Mouse (Mus musculus) neural tube, embryonic 13.5 days (tissue): ENCODE data around the gene Psg17. TPM values are rescaled to one million over a fixed set of nuclear protein-coding genes. Genes with fewer than 3 reads are reported as not detected.
"Not testable (repeated sequence)": the region's sequence is repeated elsewhere in the genome, so short reads cannot be mapped to it uniquely, and the experiment has no call there.

Source experiments
- ATAC-seq: fragments of 200-750 bp; cut with Nextera tagmentation; 2 replicates; pipeline ENCODE4 v1.8.0; 2017; ENCODE audit warnings: low read depth, mild to moderate bottlenecking, moderate TSS enrichment, moderate library complexity
- H3K27ac ChIP-seq: fragments of 300-500 bp; sonication (generic); replicated peaks from 2 replicates; pipeline ENCODE4 v1.5.1; 2015; ENCODE audit warnings: moderate library complexity, mild to moderate bottlenecking, inconsistent platforms
- H3K27me3 ChIP-seq: fragments of 300-500 bp; sonication (generic); 2 replicates; pipeline ENCODE4 v1.6.1; 2015; ENCODE audit warnings: mild to moderate bottlenecking, inconsistent platforms
- H3K36me3 ChIP-seq: fragments of 300-500 bp; sonication (generic); 2 replicates; pipeline ENCODE4 v1.6.1; 2015; ENCODE audit warnings: mild to moderate bottlenecking, inconsistent platforms
- H3K4me1 ChIP-seq: fragments of 300-500 bp; sonication (generic); replicated peaks from 2 replicates; pipeline ENCODE4 v1.6.1; 2015; ENCODE audit warnings: inconsistent platforms
- H3K4me2 ChIP-seq: fragments of 300-500 bp; sonication (generic); 2 replicates; pipeline ENCODE4 v1.6.1; 2015; ENCODE audit warnings: inconsistent platforms, mild to moderate bottlenecking, moderate library complexity
- H3K4me3 ChIP-seq: fragments of 300-500 bp; sonication (generic); 2 replicates; pipeline ENCODE4 v1.5.1; 2015; ENCODE audit warnings: mild to moderate bottlenecking, inconsistent platforms
- H3K9ac ChIP-seq: fragments of 300-500 bp; sonication (generic); 2 replicates; pipeline ENCODE4 v1.6.1; 2015; ENCODE audit warnings: moderate library complexity, mild to moderate bottlenecking, inconsistent platforms
- H3K9me3 ChIP-seq: fragments of 300-500 bp; sonication (generic); 2 replicates; pipeline ENCODE4 v1.6.1; 2016; ENCODE audit warnings: inconsistent platforms
- WGBS: fragments of 180-500 bp; shearing (Covaris S2); methylation state at CpG from one replicate; pipeline ENCODE4 v1.1.7; 2015; 5-methylcytosine and 5-hydroxymethylcytosine counted together
- polyA plus RNA-seq: library from polyadenylated mRNA; unstranded; fragments of >200 nt; fragmentation: Nextera tagmentation; extraction: Ambion mirVana; gene quantifications from 2 replicates; pipeline ENCODE4 v1.2.1, GENCODE M21; 2015

Gene Psg17
- polyA plus RNA-seq = not detected in 2 replicates

- no peak for ATAC-seq
- Histone ChIP-seq H3K9me3 (no peaks in the 10 kb centered on the region), H3K27me3 (no peaks in the 10 kb centered on the region), H3K27ac (no peak within 1 kb of the TSS), H3K4me1 (no peaks in the 10 kb centered on the region), H3K4me2 (no peak within 1 kb of the TSS), H3K36me3 (no peaks in the 10 kb centered on the region), H3K4me3 (no peak within 1 kb of the TSS), H3K9ac (no peak within 1 kb of the TSS)
- 81% methylated on average over 3 of the region's 3 CpGs for WGBS
Observed at GRCm38 (mm10) chr7:18821507-18821906, at the start of gene Psg17. Gene Psg17, minus strand, starts transcription at chr7:18821607.

DNA sequence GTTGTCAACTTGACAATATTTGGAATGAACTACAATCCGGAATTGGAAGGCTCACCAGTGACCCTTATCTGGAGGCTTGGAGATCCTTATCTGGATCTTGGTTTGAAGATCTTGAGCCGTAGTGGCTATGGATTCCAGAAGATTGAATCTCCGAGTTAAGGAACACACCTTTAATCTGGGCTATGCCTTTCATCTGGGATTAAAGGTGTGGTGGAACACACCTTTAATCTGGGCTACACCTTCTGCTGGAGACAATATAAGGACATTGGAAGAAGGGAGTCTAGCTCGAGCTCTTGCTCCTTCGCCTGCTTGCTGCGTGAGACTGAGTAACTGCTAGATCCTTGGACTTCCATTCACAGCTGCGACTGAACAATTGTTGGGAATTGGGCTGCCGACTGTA, 49.6 kb upstream of the Psg17 start, which contains the start of gene Pglyrp1:
Pglyrp1 (plus strand) TSS at position 301 of the 400 bp plus-strand sequence.
- H3K27ac ChIP-seq, H3K4me3 ChIP-seq, H3K9ac ChIP-seq, H3K27me3 ChIP-seq, H3K4me2 ChIP-seq, H3K36me3 ChIP-seq, ATAC-seq, H3K4me1 ChIP-seq, H3K9me3 ChIP-seq: not testable (repeated sequence)
- 73% methylated on average over 1 of the region's 8 CpGs for WGBS

DNA sequence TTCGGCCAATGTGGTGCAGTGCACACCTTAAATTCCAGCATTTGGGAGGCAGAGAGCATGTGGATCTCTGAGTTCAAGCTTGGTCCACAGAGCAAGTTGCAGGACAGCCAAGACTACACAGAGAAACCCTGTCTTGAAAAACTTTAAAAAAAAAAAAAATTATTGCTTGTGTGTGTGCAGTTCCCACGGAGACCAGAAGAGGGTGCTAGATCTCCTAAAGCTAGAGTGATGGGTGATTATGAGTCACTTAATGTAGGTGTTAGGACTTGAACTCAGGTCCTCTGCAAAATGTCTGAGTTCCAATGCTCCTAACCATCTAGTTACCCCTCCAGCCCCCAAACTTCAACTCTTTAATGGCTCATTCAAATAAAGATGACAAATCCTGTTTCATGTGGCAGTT, 47.1 kb upstream of the Psg17 start:
- Histone ChIP-seq H3K4me1 (peaks cover 7% of the 10 kb centered on the region; the same call in 1 of the 2 replicates), H3K4me3 (no peak overlapping the region), H3K36me3 (no peaks in the 10 kb centered on the region), H3K27me3 (no peaks in the 10 kb centered on the region), H3K9me3 (peaks cover 6% of the 10 kb centered on the region; the same call in 1 of the 2 replicates), H3K27ac (no peak overlapping the region), H3K9ac (no peak overlapping the region), H3K4me2 (no peak overlapping the region)
- WGBS = 92% methylated on average over 2 of the region's 2 CpGs
- ATAC-seq = no peak

DNA sequence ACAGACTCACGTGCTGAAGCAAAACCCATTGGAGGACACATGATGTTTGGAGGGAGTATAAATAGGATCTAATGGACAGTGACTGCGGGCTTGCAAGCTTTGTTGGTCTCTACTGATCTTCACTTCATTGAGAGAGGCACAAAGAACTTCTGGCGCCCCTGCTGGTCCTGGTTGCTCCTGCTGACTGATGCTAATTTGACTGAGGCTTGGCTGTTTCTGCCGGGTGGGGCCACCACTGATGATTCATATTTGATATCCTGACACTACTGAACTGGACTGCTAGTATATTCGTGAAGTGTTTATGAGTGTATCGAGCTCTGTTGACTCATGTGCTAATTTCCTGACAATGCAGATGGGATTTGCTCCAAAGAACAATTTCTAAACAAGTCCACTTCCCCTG, 41.4 kb upstream of the Psg17 start:
- H3K4me1 ChIP-seq = no peaks in the 10 kb centered on the region
- H3K27ac ChIP-seq = no peak overlapping the region
- no peak overlapping the region for H3K9ac ChIP-seq
- H3K27me3 ChIP-seq = no peaks in the 10 kb centered on the region
- H3K9me3 ChIP-seq = no peaks in the 10 kb centered on the region
- 90% methylated on average over 6 of the region's 6 CpGs for WGBS
- no peak for ATAC-seq
- no peak overlapping the region for H3K4me3 ChIP-seq
- no peak overlapping the region for H3K4me2 ChIP-seq
- no peaks in the 10 kb centered on the region for H3K36me3 ChIP-seq

DNA sequence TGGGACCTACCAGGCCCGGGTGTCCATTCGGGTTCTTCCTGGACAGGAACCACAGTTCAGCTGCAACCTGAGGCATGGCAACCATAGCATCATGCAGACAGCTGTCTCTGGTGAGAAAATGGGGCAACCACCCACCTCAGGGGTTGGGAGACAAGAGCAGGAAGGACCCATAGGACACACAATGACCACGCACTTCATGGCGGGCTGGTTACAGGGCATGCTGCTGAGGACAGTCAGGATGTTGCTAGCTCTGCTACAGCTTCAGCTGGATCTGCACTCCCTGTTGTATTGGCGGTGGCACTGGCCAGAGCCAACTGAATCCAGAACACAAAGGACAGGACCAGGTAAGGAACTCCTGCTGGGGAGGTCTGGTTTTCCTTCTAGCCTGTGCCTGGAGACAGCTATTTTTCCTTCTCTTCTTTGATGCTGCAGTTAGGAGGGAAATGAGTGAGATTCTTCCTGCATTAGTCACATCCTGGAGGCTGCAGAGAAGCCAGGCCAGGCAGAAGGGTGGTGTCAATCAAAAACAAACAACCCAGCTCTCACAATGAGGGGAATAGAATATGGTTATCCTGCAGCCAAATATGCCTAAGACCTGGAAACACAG, 37.0 kb upstream of the Psg17 start:
- Histone ChIP-seq H3K27me3 (no peaks in the 10 kb centered on the region), H3K9me3 (no peaks in the 10 kb centered on the region), H3K4me1 (no peaks in the 10 kb centered on the region), H3K27ac (0 out of 2 replicates have a peak overlapping the region, but pooled peaks have one; percentile 15), H3K36me3 (no peaks in the 10 kb centered on the region), H3K4me3 (no peak overlapping the region), H3K9ac (no peak overlapping the region), H3K4me2 (no peak overlapping the region)
- WGBS = 88% methylated on average over 5 of the region's 5 CpGs
- no peak for ATAC-seq

DNA sequence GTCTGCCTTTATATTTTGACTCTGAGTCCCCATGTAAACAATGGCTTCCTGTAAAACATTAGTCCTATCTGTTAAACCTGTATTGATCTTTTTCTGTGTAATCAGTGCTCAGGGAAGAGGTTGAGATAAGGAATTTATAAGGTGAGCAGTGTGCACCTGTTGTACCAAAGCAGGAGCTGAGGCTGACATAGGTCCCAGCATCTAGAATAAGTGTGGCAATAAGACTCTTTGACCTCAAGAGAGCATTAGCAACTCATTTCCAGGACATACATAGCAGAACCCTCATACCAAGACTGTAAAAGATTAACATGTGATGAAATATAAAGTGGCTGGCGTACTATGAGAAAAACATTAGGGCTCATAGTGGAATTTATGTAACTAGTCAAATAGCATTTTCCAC, 27.0 kb upstream of the Psg17 start:
- no peaks in the 10 kb centered on the region for H3K27me3 ChIP-seq
- no peak for ATAC-seq

DNA sequence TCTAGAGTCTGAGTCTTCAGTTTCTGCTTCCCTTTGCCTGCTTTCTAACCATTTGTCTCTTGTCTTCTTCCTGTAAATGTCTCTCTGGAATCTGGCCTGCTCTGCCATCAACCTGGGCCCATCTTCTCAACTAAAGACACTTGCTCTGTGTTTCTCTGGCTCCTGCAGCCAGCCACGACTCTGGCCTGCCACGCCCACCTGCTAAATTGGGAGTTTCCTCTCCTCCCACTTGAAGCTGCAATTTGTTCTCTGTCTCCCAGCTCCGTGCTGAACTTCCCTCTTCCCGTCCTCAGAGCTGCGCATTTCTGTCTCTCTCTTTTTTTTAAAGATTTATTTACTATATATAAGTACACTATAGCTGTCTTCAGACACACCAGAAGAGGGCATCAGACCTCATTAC, 23.4 kb upstream of the Psg17 start:
- ATAC-seq = no peak
- no peaks in the 10 kb centered on the region for H3K9me3 ChIP-seq
- WGBS = 34% methylated on average over 5 of the region's 5 CpGs

More for the DNA sequence above, 27.0 kb upstream of the Psg17 start:
- H3K36me3 ChIP-seq = no peaks in the 10 kb centered on the region
- H3K9me3 ChIP-seq = no peaks in the 10 kb centered on the region
- no peak overlapping the region for H3K27ac ChIP-seq
- H3K4me2 ChIP-seq = no peak overlapping the region
- no peaks in the 10 kb centered on the region for H3K4me1 ChIP-seq
- WGBS = 89% methylated on average over 1 of the region's 1 CpGs
- no peak overlapping the region for H3K9ac ChIP-seq
- no peak overlapping the region for H3K4me3 ChIP-seq

DNA sequence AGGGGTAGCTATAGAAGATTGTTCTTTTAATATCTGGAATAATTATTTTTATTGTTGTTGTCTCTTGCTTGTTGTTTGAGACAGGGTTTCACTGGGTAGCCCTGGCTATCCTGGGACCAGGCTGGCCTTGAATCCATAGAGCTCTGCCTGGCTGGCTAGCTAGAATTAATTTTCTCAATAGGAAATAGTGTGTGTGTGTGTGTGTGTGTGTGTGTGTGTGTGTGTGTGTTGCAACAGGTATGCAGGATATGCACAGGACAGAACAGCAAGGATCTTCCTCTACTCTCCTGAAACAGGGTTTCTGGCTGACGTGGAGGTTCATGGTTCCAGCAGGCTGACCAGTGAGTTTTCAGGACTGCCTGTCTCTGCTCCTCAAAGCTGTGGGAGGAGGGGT, 19.8 kb upstream of the Psg17 start:
- Histone ChIP-seq H3K27ac (0 out of 2 replicates have a peak overlapping the region, but pooled peaks have one; percentile 38), H3K4me3 (peak overlapping the region; percentile 36)

More for the DNA sequence above, 23.4 kb upstream of the Psg17 start:
- H3K27ac ChIP-seq = no peak overlapping the region
- H3K4me2 ChIP-seq = no peak overlapping the region
- no peak overlapping the region for H3K9ac ChIP-seq
- no peaks in the 10 kb centered on the region for H3K27me3 ChIP-seq
- H3K36me3 ChIP-seq = no peaks in the 10 kb centered on the region
- H3K4me1 ChIP-seq = peaks cover 6% of the 10 kb centered on the region
- H3K4me3 ChIP-seq = no peak overlapping the region

GRCm38 (mm10) chr7:18840386-18841173, 19.2 kb upstream of the Psg17 start:
- Histone ChIP-seq H3K4me2 (peak overlapping the region; percentile 62), H3K36me3 (no peaks in the 10 kb centered on the region), H3K9me3 (no peaks in the 10 kb centered on the region), H3K27me3 (no peaks in the 10 kb centered on the region), H3K9ac (peak overlapping the region; percentile 57), H3K4me3 (peak overlapping the region; percentile 36), H3K27ac (peak overlapping the region; percentile 54), H3K4me1 (peaks cover 6% of the 10 kb centered on the region)
- ATAC-seq = peak; percentile 75
- WGBS = 4% methylated on average over 16 of the region's 17 CpGs

More for the DNA sequence above, 19.8 kb upstream of the Psg17 start:
- Histone ChIP-seq H3K4me1 (peaks cover 6% of the 10 kb centered on the region), H3K9ac (peak overlapping the region; percentile 50), H3K36me3 (no peaks in the 10 kb centered on the region), H3K4me2 (peak overlapping the region; percentile 62), H3K9me3 (no peaks in the 10 kb centered on the region), H3K27me3 (no peaks in the 10 kb centered on the region)
- ATAC-seq = peak; percentile 50; the same call in 1 of the 2 replicates
- WGBS = 73% methylated on average over 1 of the region's 1 CpGs

- no peaks in the 10 kb centered on the region for H3K9me3 ChIP-seq
- H3K36me3 ChIP-seq = no peaks in the 10 kb centered on the region
- H3K27ac ChIP-seq = peak within 1 kb of the TSS; percentile 54
- H3K4me1 ChIP-seq = peaks cover 6% of the 10 kb centered on the region
- WGBS = 32% methylated on average over 3 of the region's 3 CpGs
- H3K4me3 ChIP-seq = peak within 1 kb of the TSS; percentile 36
- ATAC-seq = peak; percentile 47; the same call in 1 of the 2 replicates
- peak within 1 kb of the TSS; percentile 57 for H3K9ac ChIP-seq
- H3K4me2 ChIP-seq = peak within 1 kb of the TSS; percentile 62
- H3K27me3 ChIP-seq = no peaks in the 10 kb centered on the region
Observed at GRCm38 (mm10) chr7:18839865-18840264, 18.5 kb upstream of the Psg17 start, which contains the start of gene Mill2. Gene Mill2, plus strand, starts transcription at chr7:18839966.

GRCm38 (mm10) chr7:18832298-18832697, 10.9 kb upstream of the Psg17 start:
- H3K4me2 ChIP-seq = no peak overlapping the region
- H3K36me3 ChIP-seq = no peaks in the 10 kb centered on the region
- no peak overlapping the region for H3K4me3 ChIP-seq
- ATAC-seq = no peak
- no peak overlapping the region for H3K27ac ChIP-seq
- WGBS = 51% methylated on average over 13 of the region's 13 CpGs
- no peak overlapping the region for H3K9ac ChIP-seq
- 0 out of 2 replicates have a peak, but pooled peaks cover 3% of the 10 kb centered on the region for H3K9me3 ChIP-seq
- H3K27me3 ChIP-seq = no peaks in the 10 kb centered on the region
- H3K4me1 ChIP-seq = no peaks in the 10 kb centered on the region; the same call in 1 of the 2 replicates

DNA sequence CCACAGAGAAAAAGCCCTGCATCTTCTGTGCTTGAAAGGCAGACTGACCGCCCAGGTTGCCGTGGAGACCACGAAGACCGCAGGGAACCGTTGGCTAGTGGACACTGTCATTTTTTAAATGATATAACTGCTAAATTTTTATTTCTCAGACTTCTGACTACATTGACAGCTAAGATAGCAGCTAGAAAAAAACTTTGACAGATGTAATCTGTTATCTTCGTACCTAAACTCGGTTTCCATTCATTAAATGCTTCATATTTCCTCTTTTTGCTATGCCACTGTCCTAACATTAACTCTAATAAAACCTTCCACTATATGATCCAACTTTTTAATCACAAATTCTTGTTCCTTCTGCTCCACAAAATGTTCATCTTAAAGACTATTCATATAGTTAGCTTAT, 8.1 kb upstream of the Psg17 start:
- no peak for ATAC-seq
- Histone ChIP-seq H3K4me2 (no peak overlapping the region), H3K27me3 (no peaks in the 10 kb centered on the region), H3K4me1 (no peaks in the 10 kb centered on the region; the same call in 1 of the 2 replicates), H3K9me3 (0 out of 2 replicates have a peak, but pooled peaks cover 3% of the 10 kb centered on the region), H3K36me3 (no peaks in the 10 kb centered on the region), H3K9ac (no peak overlapping the region), H3K4me3 (no peak overlapping the region), H3K27ac (no peak overlapping the region)
- 83% methylated on average over 7 of the region's 7 CpGs for WGBS
